Mouse (Mus musculus) thymus, postnatal 14 days (tissue): Measurements from ENCODE around the gene Olfr975.
"Not testable (repeated sequence)": the region's sequence is repeated elsewhere in the genome, so short reads cannot be mapped to it uniquely, and the experiment has no call there.

ENCODE experiments used
- DNase-seq: peaks from one replicate; pipeline ENCODE4 v3.0.0; 2021

Olfr975 gene

DNA sequence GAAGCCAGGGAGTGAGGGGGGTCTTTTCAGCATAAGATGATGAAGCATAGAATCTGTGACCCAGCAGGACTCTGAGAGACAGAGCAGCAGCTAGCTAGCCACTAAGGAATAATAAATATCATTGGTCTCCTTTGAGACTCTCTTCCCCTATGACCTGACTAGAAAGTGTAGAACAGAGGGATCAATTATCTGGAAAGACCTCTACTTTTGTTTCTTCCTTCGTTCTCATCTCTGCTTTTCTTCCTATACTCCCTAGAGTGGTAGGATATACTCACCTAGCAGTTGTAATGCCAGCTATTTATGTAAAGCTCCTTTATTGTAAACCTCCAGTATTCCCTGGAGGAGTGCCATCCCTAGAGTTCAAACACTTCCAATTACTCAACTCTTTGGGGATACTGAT is at the start of gene Olfr975:
Gene Olfr975, minus strand, starts transcription at position 101 of the 400 bp plus-strand sequence.
- DNase-seq: no peak

GRCm38 (mm10) chr9:39991813-39992212 is 40.0 kb upstream of the Olfr975 start, which contains the start of gene Olfr978:
Olfr978 (plus strand) TSS chr9:39992113.
- DNase-seq: no peak

DNA sequence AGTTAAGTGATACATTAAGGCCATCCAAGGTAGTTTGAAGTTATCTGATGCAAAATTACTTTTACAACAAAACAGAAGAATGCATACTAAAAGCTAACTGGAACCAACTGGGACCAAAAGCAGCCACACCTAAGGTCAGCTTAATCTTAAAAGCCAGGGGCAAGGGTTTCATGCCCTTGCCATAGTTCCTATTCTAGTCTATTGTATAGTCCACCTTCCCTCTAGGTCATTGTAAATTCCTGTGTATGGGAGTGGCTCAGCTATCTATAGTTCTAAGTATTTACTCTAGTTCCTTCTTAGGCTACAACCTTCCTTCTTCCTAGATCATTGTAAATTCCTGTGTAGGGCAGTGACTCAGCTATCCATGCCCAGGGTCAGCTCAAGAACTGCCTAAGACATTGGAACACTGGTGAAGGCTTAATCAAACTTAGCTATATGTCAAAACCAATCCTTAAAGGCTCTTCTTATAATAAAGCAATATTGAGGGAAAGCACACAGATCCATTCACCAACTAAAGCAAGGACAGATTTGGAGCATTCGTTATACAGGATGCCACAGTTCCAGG is 24.8 kb upstream of the Olfr975 start:
- not testable (repeated sequence) for DNase-seq

DNA sequence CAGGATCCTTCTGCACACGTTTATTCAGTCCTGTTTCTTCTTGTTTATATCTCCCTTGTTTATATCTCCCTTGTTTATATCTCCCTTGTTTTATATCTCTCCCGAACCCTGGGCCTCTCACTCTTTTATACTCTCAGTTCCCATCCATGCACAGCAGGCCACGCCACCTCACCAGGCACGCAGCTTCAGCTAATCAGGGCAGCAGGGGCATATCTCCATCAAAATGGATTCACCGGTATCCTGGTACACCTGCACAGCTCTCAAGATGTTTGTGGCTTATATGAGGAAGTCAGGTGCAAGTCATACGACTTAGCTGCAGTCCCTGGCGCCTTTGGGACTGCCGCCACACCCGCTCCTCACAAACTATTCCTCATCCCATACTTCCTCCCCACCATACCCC is 9.2 kb upstream of the Olfr975 start, which contains the start of gene Olfr976:
Gene Olfr976, minus strand, starts transcription at position 101 of the 400 bp plus-strand sequence.
- DNase-seq: not testable (repeated sequence)

- no peak for DNase-seq
Measured at GRCm38 (mm10) chr9:39937201-39937600, 14.6 kb downstream of the Olfr975 start, which contains the start of gene Olfr974. Olfr974 (plus strand) TSS chr9:39937501.

DNA sequence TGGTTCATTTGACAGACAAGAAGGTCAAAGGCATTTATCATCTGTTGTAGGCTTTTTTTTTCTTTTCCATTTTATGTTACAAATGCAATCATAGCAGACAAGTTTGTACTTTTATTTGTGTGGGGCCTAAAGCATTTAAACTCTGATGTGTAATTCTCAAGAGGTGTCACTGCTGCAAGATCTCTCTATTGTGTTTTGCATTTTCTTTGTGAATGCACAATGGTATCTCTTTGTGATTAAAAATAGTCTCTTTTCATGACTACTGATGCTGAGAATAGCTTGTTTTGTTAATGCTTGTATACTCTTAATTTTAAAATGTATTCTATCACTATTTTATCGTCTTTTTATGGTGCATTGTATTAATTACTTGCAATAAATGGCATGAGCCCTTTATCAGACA is 23.0 kb downstream of the Olfr975 start:
- DNase-seq: not testable (repeated sequence)

DNA sequence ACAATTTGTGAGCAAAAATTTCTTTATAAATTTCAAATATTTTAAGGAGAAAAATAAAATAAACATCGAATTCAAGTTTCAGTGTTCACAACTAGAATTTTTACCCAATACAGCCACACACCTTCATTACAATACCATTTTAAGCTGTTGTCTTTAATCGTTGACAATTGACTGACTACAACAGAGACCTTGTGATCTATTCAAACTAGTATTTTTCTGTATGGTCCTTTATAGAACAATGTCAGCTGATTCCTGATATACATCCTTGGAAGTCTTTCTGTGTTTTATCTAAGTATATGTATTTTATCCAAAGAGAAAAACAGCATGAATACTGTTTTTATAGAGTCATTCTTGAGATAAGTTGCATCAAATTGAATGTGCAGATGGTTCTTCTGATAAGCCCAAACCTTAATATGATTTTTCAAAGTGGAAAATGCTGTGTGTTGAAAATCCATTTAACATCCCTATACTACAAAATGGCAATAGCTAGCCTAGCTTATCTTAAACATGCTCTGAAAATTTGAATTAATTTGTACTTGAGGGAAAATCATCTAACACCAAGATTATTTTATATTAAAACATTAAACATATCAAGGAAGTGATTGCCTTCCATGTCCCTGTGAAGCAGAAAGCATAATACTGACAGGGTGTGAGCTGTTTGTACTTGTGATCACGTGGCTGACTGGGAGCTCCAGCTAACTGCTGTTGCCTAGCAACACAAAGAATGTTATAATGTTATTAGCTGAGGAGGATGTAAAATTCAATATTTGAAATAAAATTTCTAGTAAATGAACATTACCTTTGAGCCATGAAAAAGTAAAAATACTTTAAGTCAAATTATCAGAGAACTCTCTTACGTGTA is 23.6 kb downstream of the Olfr975 start:
- not testable (repeated sequence) for DNase-seq

DNA sequence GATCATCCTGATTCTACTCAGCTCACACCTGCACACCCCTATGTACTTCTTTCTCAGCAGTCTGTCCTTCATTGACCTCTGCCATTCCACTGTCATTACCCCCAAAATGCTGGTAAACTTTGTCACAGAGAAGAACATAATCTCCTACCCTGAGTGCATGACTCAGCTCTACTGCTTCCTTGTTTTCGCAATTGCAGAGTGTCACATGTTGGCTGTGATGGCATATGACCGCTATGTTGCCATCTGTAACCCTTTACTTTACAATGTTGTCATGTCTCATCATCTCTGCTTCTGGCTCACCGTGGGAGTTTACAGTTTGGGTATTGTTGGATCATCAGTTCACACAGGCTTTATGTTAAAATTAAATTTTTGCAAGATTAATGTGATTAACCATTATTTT is 41.9 kb downstream of the Olfr975 start:
- no peak for DNase-seq

GRCm38 (mm10) chr9:39907036-39907435 is 44.8 kb downstream of the Olfr975 start, which contains the start of gene Olfr229:
Olfr229 (plus strand) TSS chr9:39907336.
- DNase-seq: no peak

GRCm38 (mm10) chr9:39905106-39905505 is 46.7 kb downstream of the Olfr975 start:
- DNase-seq: no peak
